Mouse (Mus musculus): ENCODE data around the gene Ly6g5c.
"Not testable (repeated sequence)": the region's sequence is repeated elsewhere in the genome, so short reads cannot be mapped to it uniquely, and the experiment has no call there.

The Ly6g5c gene

GRCm38 (mm10) chr17:35106522-35106921 lies 1.6 kb upstream of the Ly6g5c start:
- DNase-seq (ENCODE audit: extremely low spot score, low read depth, low spot score), result no peak

GRCm38 (mm10) chr17:35111774-35112173 lies 3.7 kb downstream of the Ly6g5c start:
- DNase-seq (ENCODE audit: extremely low spot score, low read depth, low spot score), result no peak

GRCm38 (mm10) chr17:35115046-35116019 lies 7.3 kb downstream of the Ly6g5c start, which contains the start of gene Ly6g5b:
Gene Ly6g5b (minus strand): TSS chr17:35115428.
- no peak for DNase-seq (ENCODE audit: extremely low spot score, low read depth, low spot score)

- no peak for DNase-seq (ENCODE audit: extremely low spot score, low read depth, low spot score)
These were observed 12.7 kb downstream of the Ly6g5c start for GRCm38 (mm10) chr17:35120745-35121142.

- peak; percentile 93 for DNase-seq (ENCODE audit: extremely low spot score, low read depth, low spot score)
These were observed 13.2 kb downstream of the Ly6g5c start, which contains the start of gene Gpank1 for GRCm38 (mm10) chr17:35121143-35121799. Gene Gpank1 (plus strand): TSS chr17:35121455.

- peak; percentile 33 for DNase-seq (ENCODE audit: extremely low spot score, low read depth, low spot score)
These were observed 13.8 kb downstream of the Ly6g5c start, which contains the start of gene Csnk2b for GRCm38 (mm10) chr17:35121871-35122303. Gene Csnk2b (minus strand): TSS chr17:35122053.

- DNase-seq (ENCODE audit: extremely low spot score, low read depth, low spot score), result not testable (repeated sequence)
These were observed 15.2 kb downstream of the Ly6g5c start for GRCm38 (mm10) chr17:35123287-35123686.

- DNase-seq (ENCODE audit: extremely low spot score, low read depth, low spot score), result not testable (repeated sequence)
These were observed 16.3 kb downstream of the Ly6g5c start for GRCm38 (mm10) chr17:35124261-35124896.

- no peak for DNase-seq (ENCODE audit: extremely low spot score, low read depth, low spot score)
These were observed 17.0 kb downstream of the Ly6g5c start for GRCm38 (mm10) chr17:35125081-35125480.

GRCm38 (mm10) chr17:35125578-35125977 lies 17.5 kb downstream of the Ly6g5c start:
- no peak for DNase-seq (ENCODE audit: extremely low spot score, low read depth, low spot score)

GRCm38 (mm10) chr17:35126206-35126611 lies 18.1 kb downstream of the Ly6g5c start, which contains the start of gene D17H6S53E:
Gene D17H6S53E (plus strand): TSS chr17:35126373.
- no peak for DNase-seq (ENCODE audit: extremely low spot score, low read depth, low spot score)

- DNase-seq (ENCODE audit: extremely low spot score, low read depth, low spot score), result no peak
These were observed 18.9 kb downstream of the Ly6g5c start for GRCm38 (mm10) chr17:35127017-35127416.

- DNase-seq (ENCODE audit: extremely low spot score, low read depth, low spot score), result no peak
These were observed 20.9 kb downstream of the Ly6g5c start for GRCm38 (mm10) chr17:35128996-35129395.

- no peak for DNase-seq (ENCODE audit: extremely low spot score, low read depth, low spot score)
These were observed 23.0 kb downstream of the Ly6g5c start for GRCm38 (mm10) chr17:35131038-35131437.

GRCm38 (mm10) chr17:35131500-35132173 lies 23.6 kb downstream of the Ly6g5c start, which contains the start of gene Apom:
Gene Apom (minus strand): TSS chr17:35132050.
- no peak for DNase-seq (ENCODE audit: extremely low spot score, low read depth, low spot score)

GRCm38 (mm10) chr17:35132174-35132560 lies 24.1 kb downstream of the Ly6g5c start:
- DNase-seq (ENCODE audit: extremely low spot score, low read depth, low spot score), result no peak

- DNase-seq (ENCODE audit: extremely low spot score, low read depth, low spot score), result no peak
These were observed 25.4 kb downstream of the Ly6g5c start for GRCm38 (mm10) chr17:35133517-35133916.

- DNase-seq (ENCODE audit: extremely low spot score, low read depth, low spot score), result peak; percentile 98
These were observed 26.9 kb downstream of the Ly6g5c start, which contains the start of gene Bag6 for GRCm38 (mm10) chr17:35134801-35135590. Gene Bag6 (plus strand): TSS chr17:35135178.

- DNase-seq (ENCODE audit: extremely low spot score, low read depth, low spot score), result no peak
These were observed 27.7 kb downstream of the Ly6g5c start for GRCm38 (mm10) chr17:35135591-35136320.

Measured in hindlimb bud, embryonic 11.5 days (tissue).